Mouse (Mus musculus): ENCODE measurements at regions not wholly inside any gene's neighbourhood (a gene's known extent, or its start where the extent isn't known, plus 50 kb on each side); places are given as distances from the start of the nearest gene placed in this dataset.

- Histone ChIP-seq H3K4me3 (replicated peaks) (no peak overlapping the region), H3K27me3 (replicated peaks) (no peaks in the 10 kb centered on the region), H3K9me3 (peaks cover 10% of the 10 kb centered on the region), H3K36me3 (replicated peaks; ENCODE audit: low read length) (no peaks in the 10 kb centered on the region), H3K4me1 (no peaks in the 10 kb centered on the region)
- no peak for TF ChIP-seq GATA1 (IDR thresholded peaks at IDR 0.05; ENCODE audit: borderline replicate concordance, low read length)
- no peak for TF ChIP-seq FLI1 (IDR thresholded peaks at IDR 0.05; ENCODE audit: low read length)
These were observed 121.8 kb downstream of the Mat2b start for GRCm38 (mm10) chr11:40572953-40573757.

DNA sequence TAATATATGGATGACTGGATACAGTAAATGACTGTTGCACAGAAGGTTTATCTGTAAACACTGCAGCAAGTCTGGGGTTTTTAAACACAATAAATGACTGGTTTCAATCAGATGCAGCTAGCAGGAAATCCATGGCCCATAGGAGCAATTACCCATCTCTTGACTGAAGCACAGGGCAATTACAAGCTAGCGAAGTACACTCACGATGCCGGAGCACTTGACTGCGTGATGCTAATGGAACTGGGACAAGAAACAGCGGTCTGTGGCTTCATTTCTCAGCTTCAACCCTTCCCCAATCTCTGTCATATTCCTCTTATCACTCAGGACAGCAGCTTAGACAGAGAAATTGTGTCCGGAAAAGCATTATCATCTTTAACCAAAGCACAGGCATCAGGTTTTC is 132.1 kb downstream of the Mat2b start:
- no peaks in the 10 kb centered on the region for H3K4me1 ChIP-seq
- no peak for TF ChIP-seq FLI1 (IDR thresholded peaks at IDR 0.05; ENCODE audit: low read length)
- TF ChIP-seq GATA1 (IDR thresholded peaks at IDR 0.05; ENCODE audit: borderline replicate concordance, low read length), result no peak

DNA sequence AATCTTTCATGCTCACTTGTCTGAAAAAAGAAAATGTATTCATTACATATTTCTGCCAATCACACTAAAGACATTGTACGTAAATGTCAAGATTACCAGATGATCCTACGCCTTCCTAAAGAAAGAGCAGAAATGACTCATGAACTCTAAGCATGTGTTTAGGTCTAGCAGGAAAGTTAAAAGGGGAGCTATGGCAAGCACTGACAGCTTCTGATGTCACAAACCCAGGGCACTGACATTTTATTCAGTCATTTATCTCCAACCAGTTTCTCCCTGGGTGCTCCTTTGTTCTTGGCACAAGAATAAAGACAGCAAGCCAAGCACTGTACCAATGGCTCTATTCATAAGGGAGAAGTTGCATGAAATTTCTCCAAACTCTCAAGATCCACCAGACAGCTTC is 133.0 kb downstream of the Mat2b start:
- no peaks in the 10 kb centered on the region for H3K9me3 ChIP-seq
- H3K4me3 ChIP-seq (replicated peaks), result no peak overlapping the region
- H3K36me3 ChIP-seq (replicated peaks; ENCODE audit: low read length), result no peaks in the 10 kb centered on the region
- no peaks in the 10 kb centered on the region for H3K27me3 ChIP-seq (replicated peaks)
- TF ChIP-seq GATA1 (IDR thresholded peaks at IDR 0.05; ENCODE audit: borderline replicate concordance, low read length) (no peak), FLI1 (IDR thresholded peaks at IDR 0.05; ENCODE audit: low read length) (no peak)
- no peaks in the 10 kb centered on the region for H3K4me1 ChIP-seq

More for the DNA sequence above, 132.1 kb downstream of the Mat2b start:
- Histone ChIP-seq H3K27me3 (replicated peaks) (no peaks in the 10 kb centered on the region), H3K4me3 (replicated peaks) (no peak overlapping the region), H3K36me3 (replicated peaks; ENCODE audit: low read length) (no peaks in the 10 kb centered on the region), H3K9me3 (no peaks in the 10 kb centered on the region)

DNA sequence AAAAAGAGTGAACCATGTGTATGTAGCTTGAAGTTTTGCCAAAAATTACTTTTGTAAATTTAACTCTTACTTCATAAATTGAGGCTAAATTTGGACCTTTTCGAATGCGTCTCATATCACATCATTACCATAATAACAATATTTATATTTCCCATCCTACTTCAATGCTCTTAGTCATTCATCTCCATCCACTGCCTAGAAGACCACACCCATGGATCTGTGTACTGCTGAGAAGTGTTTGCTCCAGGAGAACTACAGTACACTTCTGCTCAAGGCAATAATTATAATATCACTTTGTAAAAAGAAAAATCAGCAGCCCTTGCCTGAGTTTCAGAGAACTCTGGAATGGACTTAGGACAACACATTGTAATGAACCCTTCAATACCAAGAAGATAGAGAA is 133.6 kb downstream of the Mat2b start:
- Histone ChIP-seq H3K36me3 (replicated peaks; ENCODE audit: low read length) (no peaks in the 10 kb centered on the region), H3K4me1 (no peaks in the 10 kb centered on the region), H3K4me3 (replicated peaks) (no peak overlapping the region), H3K27me3 (replicated peaks) (no peaks in the 10 kb centered on the region), H3K9me3 (no peaks in the 10 kb centered on the region)
- TF ChIP-seq GATA1 (IDR thresholded peaks at IDR 0.05; ENCODE audit: borderline replicate concordance, low read length), result no peak
- TF ChIP-seq FLI1 (IDR thresholded peaks at IDR 0.05; ENCODE audit: low read length), result no peak

- TF ChIP-seq FLI1 (IDR thresholded peaks at IDR 0.05; ENCODE audit: low read length) (no peak), GATA1 (IDR thresholded peaks at IDR 0.05; ENCODE audit: borderline replicate concordance, low read length) (no peak)
- H3K4me3 ChIP-seq (replicated peaks), result no peak overlapping the region
- H3K9me3 ChIP-seq, result no peaks in the 10 kb centered on the region
- no peaks in the 10 kb centered on the region for H3K27me3 ChIP-seq (replicated peaks)
- H3K4me1 ChIP-seq, result no peaks in the 10 kb centered on the region
- no peaks in the 10 kb centered on the region for H3K36me3 ChIP-seq (replicated peaks; ENCODE audit: low read length)
These were observed 136.5 kb downstream of the Mat2b start for GRCm38 (mm10) chr11:40558486-40558885.

GRCm38 (mm10) chr11:40554867-40555794 is 139.9 kb downstream of the Mat2b start:
- Histone ChIP-seq H3K36me3 (replicated peaks; ENCODE audit: low read length) (no peaks in the 10 kb centered on the region), H3K27me3 (replicated peaks) (no peaks in the 10 kb centered on the region), H3K4me3 (replicated peaks) (no peak overlapping the region), H3K4me1 (no peaks in the 10 kb centered on the region), H3K9me3 (no peaks in the 10 kb centered on the region)
- TF ChIP-seq FLI1 (IDR thresholded peaks at IDR 0.05; ENCODE audit: low read length) (no peak), GATA1 (IDR thresholded peaks at IDR 0.05; ENCODE audit: borderline replicate concordance, low read length) (no peak)

GRCm38 (mm10) chr11:40552054-40552453 is 142.9 kb downstream of the Mat2b start:
- TF ChIP-seq FLI1 (IDR thresholded peaks at IDR 0.05; ENCODE audit: low read length) (no peak), GATA1 (IDR thresholded peaks at IDR 0.05; ENCODE audit: borderline replicate concordance, low read length) (no peak)
- H3K9me3 ChIP-seq, result no peaks in the 10 kb centered on the region
- H3K27me3 ChIP-seq (replicated peaks), result no peaks in the 10 kb centered on the region
- no peaks in the 10 kb centered on the region for H3K4me1 ChIP-seq
- no peaks in the 10 kb centered on the region for H3K36me3 ChIP-seq (replicated peaks; ENCODE audit: low read length)
- H3K4me3 ChIP-seq (replicated peaks), result no peak overlapping the region

DNA sequence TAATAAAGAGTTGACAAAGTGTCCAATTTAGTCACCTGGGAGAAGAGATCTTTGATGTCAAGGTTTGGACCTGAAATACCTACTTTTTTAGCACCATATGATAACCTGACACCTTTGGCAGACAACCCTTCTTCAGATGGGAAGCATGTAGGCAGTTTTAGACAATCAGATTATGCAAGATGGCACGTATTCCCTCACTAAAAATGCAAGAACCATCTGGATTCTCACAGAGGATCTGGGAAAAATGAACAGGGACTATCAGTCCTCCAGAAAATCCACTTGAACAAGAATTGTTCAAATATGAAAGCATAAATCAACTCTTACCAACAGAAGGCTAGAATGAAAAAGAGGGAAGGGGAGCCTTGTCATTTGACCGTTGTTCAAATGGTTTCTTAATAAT is 148.4 kb downstream of the Mat2b start:
- H3K4me3 ChIP-seq (replicated peaks), result no peak overlapping the region
- no peak for TF ChIP-seq GATA1 (IDR thresholded peaks at IDR 0.05; ENCODE audit: borderline replicate concordance, low read length)
- no peak for TF ChIP-seq FLI1 (IDR thresholded peaks at IDR 0.05; ENCODE audit: low read length)
- H3K9me3 ChIP-seq, result peaks cover 2% of the 10 kb centered on the region; the same call in 1 of the 2 replicates
- H3K27me3 ChIP-seq (replicated peaks), result no peaks in the 10 kb centered on the region
- H3K4me1 ChIP-seq, result no peaks in the 10 kb centered on the region
- H3K36me3 ChIP-seq (replicated peaks; ENCODE audit: low read length), result no peaks in the 10 kb centered on the region

- no peak for TF ChIP-seq GATA1 (IDR thresholded peaks at IDR 0.05; ENCODE audit: borderline replicate concordance, low read length)
- TF ChIP-seq FLI1 (IDR thresholded peaks at IDR 0.05; ENCODE audit: low read length), result no peak
- no peaks in the 10 kb centered on the region for H3K4me1 ChIP-seq
- peaks cover 2% of the 10 kb centered on the region; the same call in 1 of the 2 replicates for H3K9me3 ChIP-seq
- H3K4me3 ChIP-seq (replicated peaks), result no peak overlapping the region
- H3K27me3 ChIP-seq (replicated peaks), result no peaks in the 10 kb centered on the region
- no peaks in the 10 kb centered on the region for H3K36me3 ChIP-seq (replicated peaks; ENCODE audit: low read length)
These were observed 149.5 kb downstream of the Mat2b start for GRCm38 (mm10) chr11:40545537-40545936.

- Histone ChIP-seq H3K4me3 (replicated peaks) (no peak overlapping the region), H3K4me1 (no peaks in the 10 kb centered on the region), H3K36me3 (replicated peaks; ENCODE audit: low read length) (no peaks in the 10 kb centered on the region), H3K9me3 (no peaks in the 10 kb centered on the region), H3K27me3 (replicated peaks) (no peaks in the 10 kb centered on the region)
- TF ChIP-seq FLI1 (IDR thresholded peaks at IDR 0.05; ENCODE audit: low read length) (no peak), GATA1 (IDR thresholded peaks at IDR 0.05; ENCODE audit: borderline replicate concordance, low read length) (no peak)
These were observed 154.8 kb downstream of the Mat2b start for GRCm38 (mm10) chr11:40540229-40540628.

All from megakaryocyte, embryonic 14.5 days (primary cell).